Mouse (Mus musculus) layer of hippocampus, adult 8-10 months (tissue): ENCODE measurements around the gene Parvb. TPM values are rescaled to one million over a fixed set of nuclear protein-coding genes. Genes with fewer than 3 reads are reported as not detected.
A peak's percentile ranks its signal among the peaks of the same experiment; 100 is the strongest.
"Not testable (repeated sequence)": the region's sequence is repeated elsewhere in the genome, so short reads cannot be mapped to it uniquely, and the experiment has no call there.

Experiments used
- DNase-seq, 2 experiments: peaks; one replicate each; pipeline ENCODE4 v3.0.0; 2022; ENCODE audit warnings: low spot score in 2 of 2
- total RNA-seq, 4 experiments: library from RNA; stranded (reverse); gene quantifications; 2 replicates each; pipeline ENCODE4 v1.2.4; 2022

The Parvb gene
- total RNA-seq, 4 experiments from 2014 or later = 23.2 to 33.7 (median 26.9) TPM

DNA sequence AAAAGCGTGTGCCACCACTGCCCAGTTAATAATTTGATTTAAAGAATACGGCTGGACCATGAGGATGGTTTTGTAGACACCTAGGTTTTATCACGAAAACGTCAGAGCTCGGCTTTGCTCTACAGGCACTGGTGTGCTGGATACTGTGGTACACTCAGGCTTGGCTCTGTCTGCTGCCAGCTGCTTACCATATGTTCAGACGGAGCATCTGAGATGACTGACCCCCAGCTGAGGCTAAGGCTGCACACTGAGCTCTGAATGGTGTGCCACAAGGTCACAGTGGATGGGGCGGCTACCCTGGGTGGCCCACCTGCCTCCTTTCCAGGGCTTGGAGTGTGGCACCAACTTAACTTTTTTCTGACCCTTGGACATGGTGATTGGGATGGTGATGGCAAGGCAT lies 53.6 kb downstream of the Parvb start:
- no peak for DNase-seq

DNA sequence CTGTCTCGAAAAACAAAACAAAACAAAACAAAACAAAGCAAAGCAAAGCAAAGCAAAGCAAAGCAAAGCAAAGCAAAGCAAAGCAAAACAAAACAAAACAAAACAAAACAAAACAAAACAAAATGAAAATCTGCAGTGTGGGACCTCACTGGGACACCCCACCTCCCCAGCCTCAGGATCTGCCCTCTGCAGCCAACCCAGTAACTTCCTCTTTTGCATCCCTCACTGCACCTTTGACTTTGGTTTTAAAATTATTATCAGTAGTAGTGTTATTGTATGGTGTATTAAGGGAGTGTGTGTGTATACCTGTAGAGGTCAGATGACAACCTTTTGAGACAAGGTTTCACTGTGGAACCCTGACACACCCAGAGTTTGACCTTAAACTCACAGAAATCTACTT lies 57.1 kb downstream of the Parvb start:
- DNase-seq = not testable (repeated sequence)

DNA sequence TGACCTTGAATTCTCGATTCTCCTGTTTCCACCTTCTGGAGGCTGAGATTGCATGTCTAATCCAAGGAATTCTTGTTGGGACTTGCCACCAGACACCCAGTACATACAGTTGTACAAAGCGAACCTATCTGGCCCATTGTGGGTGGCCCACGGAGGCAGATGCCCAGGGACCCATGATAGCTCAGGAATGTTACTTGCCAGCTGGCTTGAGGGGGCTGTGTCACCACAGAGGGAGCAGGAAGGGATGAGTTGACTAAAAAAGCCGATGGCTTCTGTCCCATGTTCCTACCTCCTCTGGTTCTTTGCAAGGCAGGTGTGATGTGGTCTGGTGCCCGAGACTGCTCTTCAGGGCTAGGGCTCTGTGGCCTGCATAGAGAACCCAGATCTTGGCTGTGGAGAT lies 59.3 kb downstream of the Parvb start:
- no peak for DNase-seq

- DNase-seq = no peak
Observed at GRCm38 (mm10) chr15:84293590-84293989, 61.7 kb downstream of the Parvb start.

- no peak for DNase-seq
Observed at GRCm38 (mm10) chr15:84294391-84294790, 62.5 kb downstream of the Parvb start.

DNA sequence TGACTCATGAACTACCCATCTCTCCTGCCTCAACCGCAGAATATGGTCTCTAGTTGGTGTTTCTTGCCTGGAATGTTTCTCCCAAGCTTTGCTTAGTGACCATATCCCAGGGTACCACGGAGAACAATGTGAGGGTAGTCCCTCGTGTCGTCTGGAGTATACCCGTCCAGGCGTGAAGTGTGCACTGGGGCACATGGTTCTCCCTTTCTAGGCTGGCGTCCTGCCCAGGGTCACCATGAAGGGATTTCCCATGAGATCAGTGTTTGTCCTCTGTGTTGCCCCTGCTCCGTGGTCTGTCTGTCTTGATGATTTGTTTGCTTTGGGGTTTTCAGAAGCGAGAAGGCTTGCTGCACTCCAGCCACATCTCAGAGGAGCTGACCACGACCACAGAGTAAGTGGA lies 63.4 kb downstream of the Parvb start:
- DNase-seq = no peak

- DNase-seq = no peak
Observed at GRCm38 (mm10) chr15:84297454-84297853, 65.6 kb downstream of the Parvb start.

- peak; percentile 60 to 64 for DNase-seq
Observed at GRCm38 (mm10) chr15:84298804-84299370, 67.0 kb downstream of the Parvb start.

GRCm38 (mm10) chr15:84299662-84300333 lies 68.0 kb downstream of the Parvb start:
- DNase-seq = no peak

GRCm38 (mm10) chr15:84300591-84300990 lies 68.7 kb downstream of the Parvb start:
- no peak for DNase-seq

- no peak for DNase-seq
Observed at GRCm38 (mm10) chr15:84301026-84301425, 69.2 kb downstream of the Parvb start.

GRCm38 (mm10) chr15:84301641-84302420 lies 70.0 kb downstream of the Parvb start:
- no peak for DNase-seq

- no peak for DNase-seq
Observed at GRCm38 (mm10) chr15:84303264-84303663, 71.4 kb downstream of the Parvb start.

GRCm38 (mm10) chr15:84305333-84305732 lies 73.5 kb downstream of the Parvb start:
- no peak for DNase-seq

GRCm38 (mm10) chr15:84310271-84310670 lies 78.4 kb downstream of the Parvb start:
- peak in 1 of 2 experiments; percentile 44 for DNase-seq

DNA sequence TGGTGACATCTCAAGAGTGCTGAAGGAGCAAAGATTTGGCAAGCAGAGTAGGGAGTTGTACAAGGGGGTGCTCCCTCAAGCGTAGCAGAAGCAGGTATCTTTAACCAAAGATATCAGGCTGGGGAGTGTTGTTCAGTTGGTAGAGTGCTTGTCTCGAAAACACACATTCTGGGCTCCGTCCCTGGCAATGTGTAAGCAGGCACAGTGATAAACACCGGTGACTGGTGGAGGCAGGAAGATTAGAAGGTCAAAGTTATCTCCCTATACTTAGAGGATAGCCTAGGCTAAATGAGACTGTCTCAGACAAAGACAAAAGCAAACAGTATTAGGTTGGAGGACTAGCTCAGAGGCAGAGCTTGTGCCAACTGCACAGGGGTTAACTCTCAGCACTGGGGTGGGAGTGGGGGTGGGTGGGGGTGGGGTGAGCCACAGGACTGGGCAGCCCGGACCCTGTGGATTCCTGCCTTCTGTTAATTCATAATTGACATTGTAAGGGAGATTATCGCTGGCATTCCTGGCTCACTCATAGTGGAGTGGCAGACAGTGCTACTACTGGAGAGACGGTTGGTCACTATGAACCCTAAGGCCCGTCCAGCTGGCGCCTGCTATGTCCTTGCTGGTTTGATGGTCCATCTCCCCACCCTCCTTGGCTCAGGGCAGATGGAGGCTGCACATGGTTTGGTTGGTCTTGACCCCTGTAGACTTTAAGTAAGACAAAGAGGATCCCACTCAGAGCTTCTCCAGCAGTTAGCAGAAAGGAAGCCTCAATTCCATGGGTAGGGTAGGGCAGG lies 79.6 kb downstream of the Parvb start:
- DNase-seq = no peak

DNA sequence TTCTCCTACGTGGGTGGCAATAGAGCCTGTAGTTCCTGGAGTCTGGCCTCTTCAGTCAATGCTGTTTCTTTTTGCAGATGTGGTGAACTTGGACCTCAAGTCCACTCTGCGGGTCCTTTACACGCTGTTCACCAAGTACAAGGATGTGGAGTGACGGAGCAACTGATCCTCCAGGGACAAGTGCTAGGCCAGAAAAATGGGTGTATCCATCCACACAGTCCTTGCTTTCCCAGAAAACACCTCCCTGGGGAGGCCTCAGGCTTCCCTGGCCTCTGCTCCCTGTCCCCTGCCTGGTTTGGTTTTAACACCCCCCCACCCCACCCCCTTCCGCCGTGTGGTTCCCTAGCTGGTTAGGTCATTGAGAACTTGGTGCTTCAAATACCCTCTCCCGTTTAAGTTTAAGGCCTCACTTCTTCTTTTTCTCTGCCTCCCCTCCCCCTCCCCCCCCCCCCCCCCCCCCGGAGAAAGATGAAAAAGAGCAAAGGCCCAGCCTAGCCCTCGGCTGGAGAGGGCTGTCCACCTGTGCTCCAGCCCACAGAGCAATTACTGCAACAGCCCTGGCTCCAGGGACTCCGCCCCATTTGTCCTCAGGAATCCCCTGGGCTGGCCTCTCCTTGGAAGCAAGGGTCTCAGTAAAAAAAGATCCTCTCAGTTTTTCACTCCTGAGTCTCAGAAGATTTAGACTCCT lies 81.2 kb downstream of the Parvb start:
- DNase-seq = no peak

GRCm38 (mm10) chr15:84313566-84313878 lies 81.7 kb downstream of the Parvb start:
- no peak for DNase-seq

GRCm38 (mm10) chr15:84314420-84315080 lies 82.7 kb downstream of the Parvb start:
- DNase-seq = no peak

GRCm38 (mm10) chr15:84315276-84316046 lies 83.6 kb downstream of the Parvb start:
- peak; percentile 62 to 63 for DNase-seq
